ENCODE assay signal across 7 mouse cellular contexts in genomic region chr1:83870853-83871567, GRCm38 (mm10).
DNase-seq lines count a peak whose midpoint lies in the region; ATAC-seq lines count a peak whose summit lies in the region.

No protein-coding gene starts in this region.

- no peak overlapping the region for H3K9ac ChIP-seq in forebrain, embryonic 16.5 days (replicated peaks; ENCODE audit: low read depth, low read length)
- H3K9ac ChIP-seq in limb, embryonic 12.5 days (replicated peaks) = no peak overlapping the region

- H3K4me2 ChIP-seq in forebrain, embryonic 16.5 days (ENCODE audit: low read length) = no peak overlapping the region
- peak overlapping the region; percentile 1; the same call in 1 of the 2 replicates for H3K4me2 ChIP-seq in limb, embryonic 12.5 days

- H3K36me3 ChIP-seq in forebrain, embryonic 16.5 days (ENCODE audit: control insufficient read depth, insufficient read depth) = no peaks in the 10 kb centered on the region
- no peaks in the 10 kb centered on the region for H3K36me3 ChIP-seq in limb, embryonic 12.5 days

- H3K4me1 ChIP-seq in forebrain, embryonic 16.5 days (replicated peaks; ENCODE audit: control insufficient read depth, insufficient read depth, low read length) = no peaks in the 10 kb centered on the region
- H3K4me1 ChIP-seq in limb, embryonic 12.5 days (replicated peaks) = peaks cover 14% of the 10 kb centered on the region

- WGBS in forebrain, embryonic 16.5 days = 55% methylated on average over 5 of the region's 5 CpGs
- WGBS in limb, embryonic 12.5 days = 9% methylated on average over 5 of the region's 5 CpGs

- H3K4me3 ChIP-seq in forebrain, embryonic 16.5 days (replicated peaks; ENCODE audit: low read length) = no peak overlapping the region
- no peak overlapping the region for H3K4me3 ChIP-seq in limb, embryonic 12.5 days (replicated peaks)

- no peaks in the 10 kb centered on the region for H3K27me3 ChIP-seq in forebrain, embryonic 16.5 days (replicated peaks; ENCODE audit: control insufficient read depth, insufficient read depth, low read length)
- H3K27me3 ChIP-seq in limb, embryonic 12.5 days = no peaks in the 10 kb centered on the region; the same call in 1 of the 2 replicates

- intact Hi-C loops in left cerebral cortex, postnatal 4 days (cut with DNase I) = no loop called here

- H3K9me3 ChIP-seq in forebrain, embryonic 16.5 days (ENCODE audit: control insufficient read depth, low read length) = no peaks in the 10 kb centered on the region
- H3K9me3 ChIP-seq in limb, embryonic 12.5 days = no peaks in the 10 kb centered on the region

- peak; percentile 71 for ATAC-seq in forebrain, embryonic 16.5 days
- ATAC-seq in limb, embryonic 12.5 days (ENCODE audit: insufficient number of reproducible peaks, insufficient read depth, low FRiP score, low TSS enrichment, low read depth) = peak; percentile 86

- DNase-seq in left cerebral cortex, postnatal 4 days = peak; percentile 64
- DNase-seq in left cerebral cortex, adult 11 months (ENCODE audit: low spot score) = no peak
- DNase-seq in right cerebral cortex, postnatal 25 days = peak; percentile 5
- no peak for DNase-seq in adrenal gland, adult (ENCODE audit: inconsistent age in 2 of 2, low spot score in 1 of 2)
- no peak for DNase-seq in adrenal gland, postnatal 10 days

- no peak overlapping the region for H3K27ac ChIP-seq in forebrain, embryonic 16.5 days (ENCODE audit: low read length)
- H3K27ac ChIP-seq in limb, embryonic 12.5 days = 0 out of 2 replicates have a peak overlapping the region, but pooled peaks have one; percentile 26

Comparison
In these comparisons a context has a peak if more than half of its experiments do, and no peak if none do; other contexts are left out.
1. DNase-seq: peak in left cerebral cortex, postnatal 4 days (single experiment) and right cerebral cortex, postnatal 25 days (single experiment); none in left cerebral cortex, adult 11 months (single experiment), adrenal gland, adult (0 of 2) and adrenal gland, postnatal 10 days (single experiment).